In genomic region chr3:127004860-127005633, GRCm38 (mm10) we compare ENCODE assay signal across 9 mouse cellular contexts.
A peak's percentile ranks its signal among the peaks of the same experiment; 100 is the strongest.
DNase-seq lines count a peak whose midpoint lies in the region; ATAC-seq and TF ChIP-seq lines count a peak whose summit lies in the region.
"Had no signal": no experiment of that assay in that cellular context is flagged by ENCODE, and none has a peak within 500 bp of the region (broad histone marks: within the 10 kb centered on the region; RNA-seq: fewer than 3 reads in every experiment).

No protein-coding gene starts in this region.

- no peak overlapping the region for H3K4me3 ChIP-seq in embryonic fibroblast, embryonic 13.5 days (ENCODE audit: insufficient read depth, low read length)
- no peak overlapping the region for H3K4me3 ChIP-seq in intestine, embryonic 15.5 days (replicated peaks)
- H3K4me3 ChIP-seq in liver, embryonic 16.5 days (ENCODE audit: low read depth, low read length) = no peak overlapping the region

- intact Hi-C loops in heart, postnatal 25 days (cut with DNase I) = no loop called here

- TF ChIP-seq POLR2A in embryonic fibroblast, embryonic 13.5 days (IDR thresholded peaks at IDR 0.05; ENCODE audit: low read depth, low read length) = no peak

- WGBS in intestine, embryonic 15.5 days = 76% methylated on average over 9 of the region's 9 CpGs
- WGBS in liver, embryonic 16.5 days (ENCODE audit: insufficient replicate concordance) = 59% methylated on average over 9 of the region's 9 CpGs

- peak; percentile 26 for DNase-seq in heart, adult 8-10 months (ENCODE audit: low spot score)
- no peak for DNase-seq in heart, postnatal 25 days (ENCODE audit: low spot score)
- DNase-seq in spleen, postnatal 4 days (ENCODE audit: low spot score in 2 of 2) = no peak
- DNase-seq: lung, postnatal 4 days had no signal

- no peaks in the 10 kb centered on the region for H3K9me3 ChIP-seq in intestine, embryonic 15.5 days
- H3K9me3 ChIP-seq in liver, embryonic 16.5 days (replicated peaks; ENCODE audit: control insufficient read depth, low read length) = no peaks in the 10 kb centered on the region

- TF ChIP-seq CTCF in embryonic fibroblast, embryonic 13.5 days (IDR thresholded peaks at IDR 0.05; ENCODE audit: borderline replicate concordance, insufficient read depth, low read length) = peak; percentile 12; the same call in 1 of the 2 replicates

- H3K4me2 ChIP-seq in intestine, embryonic 15.5 days (replicated peaks) = no peak overlapping the region
- no peak overlapping the region for H3K4me2 ChIP-seq in liver, embryonic 16.5 days (ENCODE audit: low read depth, low read length)

- H3K36me3 ChIP-seq in intestine, embryonic 15.5 days = no peaks in the 10 kb centered on the region
- H3K36me3 ChIP-seq in liver, embryonic 16.5 days (ENCODE audit: control insufficient read depth, insufficient read depth) = no peaks in the 10 kb centered on the region

- no peaks in the 10 kb centered on the region for H3K4me1 ChIP-seq in embryonic fibroblast, embryonic 13.5 days (ENCODE audit: control insufficient read depth, insufficient read depth, low read length)
- no peaks in the 10 kb centered on the region for H3K4me1 ChIP-seq in intestine, embryonic 15.5 days (replicated peaks)
- H3K4me1 ChIP-seq in liver, embryonic 16.5 days (ENCODE audit: control insufficient read depth, low read depth, low read length) = no peaks in the 10 kb centered on the region

- no peaks in the 10 kb centered on the region for H3K27me3 ChIP-seq in intestine, embryonic 15.5 days (replicated peaks)
- no peaks in the 10 kb centered on the region for H3K27me3 ChIP-seq in liver, embryonic 16.5 days (ENCODE audit: control insufficient read depth, insufficient read depth, low read depth, low read length)

- H3K9ac ChIP-seq in intestine, embryonic 15.5 days = no peak overlapping the region
- no peak overlapping the region for H3K9ac ChIP-seq in liver, embryonic 16.5 days (ENCODE audit: low read depth, low read length)

- H3K27ac ChIP-seq in embryonic fibroblast, embryonic 13.5 days (ENCODE audit: insufficient read depth, low read length) = no peak overlapping the region
- H3K27ac ChIP-seq in intestine, embryonic 15.5 days = no peak overlapping the region
- no peak overlapping the region for H3K27ac ChIP-seq in liver, embryonic 16.5 days (ENCODE audit: low read length)

- ATAC-seq in intestine, embryonic 15.5 days = peak; percentile 92
- ATAC-seq in liver, embryonic 16.5 days (ENCODE audit: low read depth) = peak; percentile 84
- ATAC-seq in granulocyte monocyte progenitor cell, adult 5-6 weeks (replicated peaks; ENCODE audit: poor library complexity, severe bottlenecking) = no peak; the same call in 1 of the 2 replicates
- ATAC-seq in erythroblast, adult 5-6 weeks (replicated peaks; ENCODE audit: low FRiP score, poor library complexity, severe bottlenecking) = no peak

Comparison
In these comparisons a context has a peak if more than half of its experiments do, and no peak if none do; other contexts are left out.
1. ATAC-seq: peak in intestine, embryonic 15.5 days (single experiment) and liver, embryonic 16.5 days (single experiment); none in granulocyte monocyte progenitor cell, adult 5-6 weeks (single experiment) and erythroblast, adult 5-6 weeks (single experiment).